Mouse (Mus musculus) heart, adult 8-10 months (tissue): ENCODE measurements at regions not wholly inside any gene's neighbourhood (a gene's known extent, or its start where the extent isn't known, plus 50 kb on each side); places are given as distances from the start of the nearest gene placed in this dataset.

Experiments
- DNase-seq: peaks from one replicate; pipeline ENCODE4 v3.0.0; 2022; ENCODE audit warnings: low spot score

DNA sequence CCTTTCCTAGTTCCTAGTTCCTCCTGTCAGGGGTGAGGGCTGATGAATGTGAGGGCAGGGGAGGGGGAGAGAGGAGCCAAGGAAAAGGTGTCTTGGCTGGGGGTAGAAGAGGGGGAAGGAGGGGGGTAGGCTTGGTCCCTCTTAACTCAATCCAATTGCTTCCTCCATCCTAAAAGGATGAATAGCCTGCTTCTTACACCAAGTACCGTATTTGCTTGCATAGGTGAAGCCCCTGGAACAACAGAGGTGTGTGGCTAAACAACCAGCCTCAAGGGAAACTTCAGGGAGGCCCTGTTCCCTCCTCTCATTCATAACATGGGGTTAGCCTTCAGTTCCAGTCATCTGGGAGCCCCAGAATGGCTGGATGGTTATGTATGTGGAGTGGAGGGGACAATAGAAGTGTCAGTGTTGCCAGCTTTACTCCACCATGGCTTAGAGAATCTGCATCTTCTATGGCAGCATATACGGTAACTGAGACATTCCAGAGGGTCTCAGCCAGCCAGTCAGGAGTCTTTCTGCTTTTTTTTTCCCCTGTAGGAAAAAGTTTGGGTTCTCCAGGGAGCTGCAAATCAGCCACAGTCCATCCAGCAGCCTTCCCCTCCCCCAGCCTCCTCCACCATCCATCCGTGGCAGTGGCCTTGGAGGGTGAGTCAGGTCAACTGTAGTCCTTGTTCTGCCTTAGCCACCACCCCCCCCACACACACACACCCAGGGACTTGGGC is 100.2 kb upstream of the Ccnd2 start:
- no peak for DNase-seq

DNA sequence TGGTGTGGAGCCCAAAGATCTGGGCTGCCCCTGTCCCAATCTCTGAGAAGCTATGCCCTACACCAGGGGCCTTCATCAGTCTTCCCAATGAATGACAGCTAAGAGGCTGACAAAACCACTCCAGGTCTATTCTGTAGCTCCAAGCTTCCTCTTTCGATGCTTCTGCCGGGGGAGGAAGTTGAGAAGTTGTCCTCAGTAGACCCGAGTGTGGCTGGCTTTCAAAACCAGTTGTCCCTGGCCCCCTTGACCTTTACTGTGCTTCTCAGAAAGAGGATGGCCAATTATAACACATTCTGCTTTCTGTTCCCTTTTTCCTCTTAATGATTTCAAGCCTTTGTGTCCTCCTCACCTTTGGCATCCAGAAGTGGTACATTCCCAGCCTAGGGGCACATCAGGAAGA is 101.9 kb upstream of the Ccnd2 start:
- DNase-seq: peak; percentile 41

DNA sequence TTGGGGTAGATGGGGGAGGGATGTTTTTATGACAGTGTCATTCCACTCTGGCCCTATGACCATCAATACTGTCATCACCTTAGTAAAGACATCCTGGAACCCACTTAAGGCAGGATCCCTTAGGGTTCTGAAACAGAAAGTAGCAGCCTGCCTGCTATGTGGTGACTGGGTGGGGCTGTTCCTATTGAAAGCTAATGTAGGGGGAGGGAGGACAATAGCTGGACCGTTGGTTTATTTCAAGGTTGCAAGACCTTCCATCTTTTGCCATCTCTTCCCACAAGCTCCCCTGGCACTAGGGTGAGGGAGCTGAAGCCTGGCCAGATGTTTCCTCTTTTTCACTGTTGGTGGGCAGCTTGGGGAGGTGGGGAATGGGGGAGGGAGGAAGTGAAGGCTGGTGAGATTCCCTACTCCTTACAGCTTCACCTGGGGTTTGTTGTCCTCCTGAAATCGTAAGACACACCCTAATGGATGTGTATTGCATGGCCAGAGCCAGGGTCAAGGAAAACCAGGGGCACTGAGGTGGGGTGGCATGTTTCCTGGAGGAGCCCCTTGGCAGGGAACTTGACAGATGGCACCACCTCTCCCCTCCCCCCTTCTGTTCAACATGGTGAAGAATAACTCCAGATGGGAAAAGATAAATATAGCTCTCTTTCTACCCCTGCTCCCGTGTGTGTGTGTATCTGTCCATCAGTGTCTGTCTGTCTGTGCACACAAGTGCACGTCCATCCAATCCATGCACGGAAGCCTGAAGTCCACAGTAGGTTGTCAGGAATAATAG is 112.1 kb upstream of the Ccnd2 start:
- no peak for DNase-seq

DNA sequence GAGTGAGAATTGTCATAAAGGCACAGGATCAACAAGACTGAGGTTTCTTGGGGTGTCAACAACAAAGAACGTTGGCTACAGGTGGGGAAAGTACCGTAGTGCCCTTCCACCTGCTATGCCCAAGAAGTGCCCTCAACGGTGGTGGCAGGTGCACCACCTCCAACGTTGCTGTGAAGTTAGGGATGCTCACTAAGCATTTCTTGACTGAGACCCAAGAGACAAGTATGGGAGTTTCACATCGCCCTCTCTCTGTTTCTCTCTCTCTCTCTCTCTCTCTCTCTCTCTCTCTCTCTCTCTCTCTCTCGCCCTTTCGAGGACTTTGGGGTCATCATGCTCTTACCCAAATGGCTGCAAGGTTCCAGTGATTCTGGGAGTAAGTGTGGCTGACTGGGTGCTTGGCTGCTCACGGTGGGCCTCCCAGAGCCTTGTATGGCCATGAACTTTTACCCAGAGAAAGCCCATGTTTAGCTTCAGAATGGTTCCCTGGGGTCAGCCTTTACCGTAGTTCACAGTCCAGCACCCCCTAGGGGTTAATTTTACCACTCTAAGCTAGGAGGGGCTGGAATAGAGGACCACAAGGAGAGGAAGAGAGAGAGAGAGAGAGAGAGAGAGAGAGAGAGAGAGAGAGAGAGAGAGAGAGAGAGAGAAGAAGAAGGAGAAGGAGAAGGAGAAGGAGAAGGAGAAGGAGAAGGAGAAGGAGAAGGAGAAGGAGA is 113.2 kb upstream of the Ccnd2 start:
- no peak for DNase-seq

DNA sequence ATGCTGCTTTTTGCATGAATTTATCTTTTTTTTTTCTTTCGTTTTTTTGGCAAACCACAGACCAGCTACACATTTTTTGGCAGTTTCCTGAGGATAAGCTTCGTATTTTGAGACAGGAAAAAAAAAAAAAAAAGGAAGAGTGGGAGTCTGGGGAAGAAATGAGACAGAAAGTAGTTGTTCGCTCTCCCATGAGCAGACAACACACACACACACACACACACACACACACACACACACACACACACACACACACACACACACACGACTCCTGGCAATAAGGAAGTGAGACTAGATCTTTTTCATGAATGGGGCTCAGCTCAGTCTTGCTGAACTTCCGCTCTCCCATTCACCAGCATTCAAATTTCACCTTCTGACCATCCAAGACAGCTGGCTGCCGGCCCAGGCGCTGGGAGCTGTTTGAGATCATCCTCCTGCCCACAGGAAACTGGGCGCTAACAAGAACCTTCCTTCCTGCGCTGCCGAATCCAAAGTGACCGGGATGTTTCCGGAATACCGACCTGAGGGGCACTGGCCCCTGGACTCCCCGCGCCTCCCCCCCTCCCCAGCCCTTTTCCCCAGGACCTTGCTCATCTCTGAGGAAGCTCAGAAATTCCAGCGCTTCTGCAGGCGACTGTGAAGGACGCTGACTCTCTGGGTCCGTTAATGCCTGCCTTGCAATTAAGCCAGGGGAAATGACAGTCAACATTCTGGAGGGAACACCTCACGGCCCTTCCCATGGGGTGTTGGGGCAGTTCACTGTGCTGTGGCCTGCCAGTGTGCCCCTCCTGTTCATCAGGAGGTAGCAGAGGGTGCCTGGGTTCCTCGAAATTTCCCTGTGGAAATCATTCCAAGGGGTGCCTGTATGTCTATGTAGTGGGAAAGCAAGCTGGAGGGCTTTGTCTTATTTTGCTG is 114.2 kb upstream of the Ccnd2 start:
- DNase-seq: peak; percentile 81

DNA sequence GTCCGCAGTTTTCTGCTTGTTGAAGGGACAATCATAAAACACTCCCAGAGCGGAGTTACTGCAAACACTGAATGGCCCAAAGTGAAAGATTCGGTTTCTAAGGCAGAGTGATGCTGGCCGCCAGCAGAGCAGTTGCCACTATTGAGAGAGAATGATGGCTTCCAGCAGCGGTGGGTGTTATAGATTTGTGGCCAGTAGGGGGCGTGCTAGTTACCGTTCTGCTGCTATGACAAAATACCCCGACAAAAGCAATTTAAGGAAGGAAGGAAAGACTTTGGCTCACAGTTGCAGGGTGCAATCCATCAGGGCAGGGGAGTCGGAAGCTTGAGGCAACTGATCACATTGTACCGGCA is 114.8 kb upstream of the Ccnd2 start:
- no peak for DNase-seq

DNA sequence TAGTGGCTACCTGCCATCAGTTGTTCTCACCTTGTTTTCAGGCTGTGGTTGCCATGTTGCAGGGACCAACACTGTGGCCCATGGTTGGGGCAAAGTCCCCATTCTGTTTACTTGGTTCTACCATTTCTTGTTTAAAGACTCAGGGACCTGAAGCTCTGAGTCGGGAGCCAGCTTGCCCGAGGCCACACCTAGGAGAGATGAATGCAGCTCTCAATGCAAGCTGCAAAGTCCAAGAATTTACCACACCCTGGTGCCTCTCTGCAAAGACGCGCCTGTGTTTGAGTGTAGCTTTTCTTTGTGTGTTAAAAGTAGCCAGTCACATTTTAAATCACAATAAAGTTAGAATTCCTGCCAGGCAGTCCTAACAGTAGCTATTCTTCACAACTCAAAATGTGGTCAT is 117.0 kb upstream of the Ccnd2 start:
- DNase-seq: no peak

DNA sequence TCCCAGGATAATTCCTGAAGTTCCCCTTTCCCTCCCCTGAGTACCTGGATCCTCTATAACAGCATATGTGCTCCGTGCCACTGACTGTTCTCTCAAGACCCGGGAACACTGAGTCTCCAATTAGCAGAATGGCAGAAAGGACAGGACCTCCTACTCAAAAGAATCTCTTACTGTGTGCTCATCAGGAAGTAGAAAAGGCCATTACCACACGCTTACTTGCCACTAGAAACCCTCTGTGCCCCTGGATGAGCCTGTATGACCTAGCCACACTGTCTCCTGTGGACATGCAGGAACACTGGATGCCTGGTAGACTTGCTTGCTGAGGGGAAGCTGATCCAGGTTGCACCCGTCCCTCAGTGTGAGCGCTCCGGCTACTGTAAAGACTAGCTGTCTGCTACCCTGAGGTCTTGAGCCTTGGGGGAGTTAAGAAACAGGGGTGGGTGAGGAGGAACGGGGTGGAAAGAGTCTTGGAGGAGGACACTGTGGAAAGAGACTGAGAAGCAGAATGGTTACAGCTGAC is 117.6 kb upstream of the Ccnd2 start:
- DNase-seq: no peak

DNA sequence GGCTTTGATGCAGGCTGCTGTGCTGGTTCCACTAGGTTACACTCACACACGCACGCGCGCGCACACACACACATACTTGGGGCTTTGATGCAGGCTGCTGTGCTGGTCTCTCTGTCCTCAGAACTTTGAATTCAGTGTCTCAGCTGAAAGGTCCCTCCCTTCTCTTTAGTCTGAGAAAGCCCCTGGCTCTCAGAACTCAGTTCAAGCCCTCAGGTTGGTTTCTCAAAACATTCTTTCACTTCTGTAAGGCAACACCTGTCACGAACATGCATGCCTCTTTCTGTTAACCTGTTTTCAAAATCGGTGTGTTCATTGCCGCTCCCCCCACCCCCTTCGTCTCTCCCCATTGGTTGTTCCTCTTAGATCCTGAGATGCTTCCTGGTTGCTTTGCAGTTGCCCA is 118.8 kb upstream of the Ccnd2 start:
- no peak for DNase-seq

DNA sequence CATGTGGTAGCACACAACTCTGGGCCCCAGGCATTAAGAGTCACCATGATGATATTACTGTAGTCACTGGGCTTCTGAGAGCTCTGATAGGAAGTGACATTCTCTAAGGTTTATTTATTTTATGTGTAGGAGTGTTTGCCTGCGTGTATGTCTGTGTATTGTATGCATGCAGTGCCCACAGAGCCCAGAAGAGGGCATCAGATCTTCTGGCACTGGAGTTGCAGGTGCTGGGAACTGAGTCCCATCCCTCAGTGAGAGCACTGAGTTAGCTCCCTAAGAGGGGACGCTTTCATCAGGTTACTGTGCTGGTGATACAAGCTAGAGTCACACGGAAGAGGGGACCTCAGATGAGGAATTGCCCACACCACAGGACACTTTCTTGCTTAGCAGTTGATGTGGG is 119.4 kb upstream of the Ccnd2 start:
- DNase-seq: no peak

DNA sequence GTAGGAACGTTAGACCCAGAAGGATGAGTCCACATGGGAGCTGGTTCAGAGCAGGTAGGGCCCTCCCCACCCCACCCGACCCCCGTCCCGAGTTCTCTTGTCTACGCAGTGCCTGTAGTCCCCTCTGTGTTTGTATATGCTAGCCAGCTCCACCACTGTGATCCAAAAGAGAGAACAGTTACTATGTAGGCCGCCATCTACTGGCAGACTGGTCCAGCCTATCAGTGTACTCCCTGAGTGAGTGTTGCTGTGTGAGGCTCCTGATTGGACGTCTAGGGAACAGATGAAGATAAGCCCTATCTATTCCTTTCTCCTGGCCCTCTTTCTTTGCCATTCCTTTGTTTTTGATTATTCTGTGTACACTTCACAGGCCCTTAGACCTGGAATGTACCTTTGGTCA is 120.6 kb upstream of the Ccnd2 start:
- peak; percentile 28 for DNase-seq

DNA sequence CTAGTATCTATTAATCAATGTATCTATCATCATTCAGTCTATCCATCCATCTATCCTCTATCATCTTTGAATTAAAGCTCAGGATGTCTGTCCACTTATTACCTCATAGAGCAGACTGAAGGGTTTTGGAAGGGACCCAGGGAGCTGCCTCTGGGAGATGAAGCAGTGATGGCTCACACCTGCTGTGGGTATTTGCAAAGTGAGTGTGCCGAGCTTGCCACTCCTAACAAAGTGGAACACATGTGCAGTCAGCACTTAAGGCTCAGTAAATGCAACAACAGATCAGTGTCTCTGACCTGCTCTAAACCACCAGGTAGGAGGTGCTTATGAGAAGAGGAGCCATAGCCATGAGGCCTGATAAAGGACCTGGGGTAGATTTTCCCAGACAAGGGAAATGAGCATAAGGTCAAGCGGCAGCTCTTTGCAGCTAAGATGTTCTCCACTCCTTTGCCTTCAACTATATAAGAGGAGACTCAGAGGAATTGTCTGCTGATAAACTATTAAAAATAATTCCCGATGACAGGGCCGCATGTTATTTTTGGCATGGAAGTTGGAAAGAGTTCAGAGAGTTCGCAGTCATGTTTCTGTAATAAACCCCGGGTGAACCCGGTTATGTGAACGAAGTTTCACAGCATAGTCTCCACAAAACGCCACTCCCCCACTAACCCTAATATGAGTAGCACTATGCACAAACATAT is 122.9 kb upstream of the Ccnd2 start:
- DNase-seq: peak; percentile 63

DNA sequence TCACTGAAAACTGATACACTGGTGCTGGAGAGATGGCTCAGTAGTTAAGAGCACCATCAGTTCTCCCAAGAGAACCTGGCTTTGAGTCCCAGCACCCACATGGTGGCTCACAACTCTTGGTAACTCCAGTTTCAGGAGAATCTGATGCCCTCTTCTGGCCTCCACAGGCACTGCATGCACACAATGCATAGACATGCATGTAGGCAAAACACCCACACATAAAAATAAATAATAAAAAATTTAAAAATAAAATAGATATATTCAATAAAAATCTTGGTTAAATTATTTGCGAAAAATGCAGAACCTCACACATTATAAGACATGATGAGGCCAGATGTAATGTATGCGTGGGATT is 123.4 kb upstream of the Ccnd2 start:
- no peak for DNase-seq

DNA sequence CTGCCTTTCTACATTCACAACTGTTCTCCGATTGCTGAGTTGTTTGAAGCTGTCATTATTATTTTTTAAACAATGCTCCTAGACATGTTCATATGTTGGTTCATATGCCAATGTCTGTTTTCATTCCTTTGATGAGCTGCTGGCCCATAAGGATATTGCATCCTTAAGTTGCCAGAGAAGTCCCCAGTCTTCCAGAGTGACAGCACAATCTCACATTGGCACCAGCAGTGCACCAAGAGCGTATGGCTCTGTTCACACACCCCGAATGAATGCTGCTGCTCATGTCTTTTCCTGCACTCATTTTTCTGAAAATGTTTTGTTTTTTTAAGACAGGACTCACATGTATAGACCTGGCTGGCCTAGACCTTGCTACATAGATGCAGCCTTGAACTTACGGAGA is 124.4 kb upstream of the Ccnd2 start:
- DNase-seq: no peak

DNA sequence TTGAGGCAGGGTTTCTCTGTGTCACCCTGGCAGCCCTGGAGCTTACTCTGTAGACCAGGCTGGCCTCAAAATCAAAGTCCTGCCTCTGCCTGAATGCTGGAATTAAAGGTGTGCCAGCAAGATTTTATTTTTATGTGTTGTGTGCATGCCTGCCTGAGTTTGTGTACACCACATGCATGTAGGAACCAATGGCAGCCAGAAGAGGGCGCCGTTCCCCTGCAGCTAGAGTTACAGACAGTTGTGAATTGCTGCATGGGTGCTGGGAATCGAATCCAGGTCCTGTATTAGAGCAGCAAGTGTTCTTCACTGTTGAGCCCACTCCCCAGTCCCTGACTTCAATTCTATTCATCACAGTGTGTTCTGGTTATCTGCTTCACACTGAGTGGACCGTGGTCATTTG is 126.4 kb upstream of the Ccnd2 start:
- no peak for DNase-seq

DNA sequence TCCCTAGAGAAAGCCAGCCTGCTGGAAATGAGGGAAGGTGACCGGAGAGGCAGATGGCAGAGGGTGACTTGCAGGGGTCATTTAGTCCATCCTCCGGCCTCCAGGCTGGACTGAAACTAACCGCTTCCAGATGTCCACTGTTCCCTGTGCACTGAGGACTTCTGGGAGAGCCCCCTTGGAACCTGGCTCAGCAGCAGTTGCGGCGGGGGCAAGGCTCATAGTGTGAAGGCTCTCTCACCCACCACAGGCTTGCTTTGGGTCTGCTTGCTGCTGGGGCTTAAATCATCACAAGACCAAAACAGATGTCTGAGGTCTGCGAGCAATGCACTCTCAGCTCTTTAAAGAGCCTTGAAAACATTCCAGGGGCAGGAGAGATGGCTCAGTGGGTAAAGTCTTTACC is 132.2 kb upstream of the Ccnd2 start:
- no peak for DNase-seq

DNA sequence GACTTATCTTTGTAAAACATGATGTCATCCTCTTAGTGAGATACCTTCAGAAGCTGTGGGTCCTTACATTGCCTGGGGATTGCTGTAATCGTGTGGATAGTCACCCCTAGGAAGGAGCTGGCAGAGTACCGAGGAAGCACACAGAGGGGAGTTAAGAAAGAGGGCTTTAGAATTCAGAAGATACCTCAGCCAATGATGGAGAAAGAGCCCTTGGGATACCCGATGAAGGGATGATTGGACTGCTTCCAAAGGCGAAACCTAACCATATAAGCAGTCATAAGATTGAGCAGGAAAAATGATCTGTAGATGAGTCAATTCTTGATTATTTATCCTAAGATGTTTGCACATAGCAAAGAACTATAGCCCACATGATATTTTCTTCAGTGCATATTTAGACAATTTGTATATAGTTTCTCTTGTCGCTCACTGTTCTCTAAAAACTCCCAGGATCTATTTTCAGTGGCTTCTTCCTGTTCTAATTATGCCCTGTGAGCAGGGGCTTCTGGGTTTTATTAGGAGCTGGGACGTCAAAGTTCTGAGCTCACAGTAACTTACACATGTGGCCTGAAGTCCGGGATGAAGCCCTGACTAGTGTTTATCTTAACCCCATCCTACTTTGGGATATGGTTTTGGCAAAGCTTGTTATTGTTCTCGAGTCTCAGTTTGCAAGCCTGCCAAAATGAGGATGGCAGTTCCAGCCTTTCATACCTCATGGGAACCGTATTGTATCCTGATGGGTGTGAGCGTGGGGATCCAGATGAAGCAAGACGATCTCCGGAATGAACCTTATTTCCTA is 134.9 kb upstream of the Ccnd2 start:
- DNase-seq: no peak

DNA sequence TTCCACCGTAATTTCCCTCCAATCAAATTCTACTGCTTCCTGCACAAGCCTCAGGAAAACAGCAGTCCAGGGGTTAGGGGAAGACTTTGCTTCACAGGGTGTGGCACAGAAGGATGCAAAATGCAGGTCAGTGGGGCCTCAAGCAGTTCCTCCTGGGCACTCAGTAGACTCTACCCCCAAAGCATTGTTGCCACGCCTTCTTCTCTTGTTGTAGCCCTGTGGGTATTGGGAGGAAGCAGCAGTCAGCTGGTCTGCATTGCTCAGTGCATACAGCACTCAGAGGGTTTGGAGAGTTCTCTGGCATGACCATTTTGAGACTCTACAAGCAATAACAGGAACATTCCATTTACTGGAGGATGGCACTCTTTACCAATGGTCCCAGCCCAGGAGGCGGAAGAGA is 137.0 kb upstream of the Ccnd2 start:
- DNase-seq: no peak

DNA sequence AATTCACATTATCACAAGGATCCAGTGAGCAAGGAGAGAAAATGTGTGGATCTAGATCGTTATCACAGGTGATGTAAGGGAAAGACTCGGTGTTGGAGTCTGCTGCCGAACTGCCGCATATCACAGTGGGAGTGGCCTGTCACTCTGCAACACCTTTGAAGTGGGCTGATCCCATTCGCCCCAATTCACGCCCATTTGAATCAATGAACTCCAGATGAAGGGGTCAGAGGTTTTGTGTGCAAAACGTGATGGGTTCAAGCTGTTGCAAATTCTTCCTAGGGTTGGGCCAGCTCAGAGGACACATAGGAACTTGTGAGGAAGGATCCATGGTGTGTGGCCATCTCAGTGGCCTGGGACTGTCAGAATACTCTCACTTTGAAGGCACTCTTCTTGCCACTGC is 139.9 kb upstream of the Ccnd2 start:
- DNase-seq: no peak

DNA sequence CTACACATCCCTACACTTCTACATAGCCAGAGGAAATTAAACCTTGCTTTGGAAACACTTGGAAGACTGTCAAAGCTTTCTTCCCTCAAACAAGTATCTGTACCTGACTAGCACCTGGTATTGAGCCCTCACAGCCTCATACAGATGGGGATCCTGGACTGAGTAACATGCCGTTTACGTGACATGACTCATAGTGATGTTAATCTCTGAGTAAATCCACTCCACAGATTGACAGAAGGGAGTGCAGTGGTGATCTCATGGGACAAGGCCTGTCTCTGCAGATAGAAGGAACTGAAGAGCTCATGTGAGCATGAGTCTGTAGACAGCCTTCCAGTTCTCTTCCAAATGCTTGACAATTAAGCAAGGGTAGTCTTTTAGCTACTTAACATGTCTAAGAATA is 141.8 kb upstream of the Ccnd2 start:
- DNase-seq: no peak
